ENCODE assay signal across 13 mouse cellular contexts in genomic region chr10:77976458-77977150, GRCm38 (mm10). TPM values are rescaled to one million over a fixed set of nuclear protein-coding genes. Genes with fewer than 3 reads are reported as not detected.
DNase-seq lines count a peak whose midpoint lies in the region; ATAC-seq lines count a peak whose summit lies in the region.
"Had no signal": no experiment of that assay in that cellular context is flagged by ENCODE, and none has a peak within 500 bp of the region (broad histone marks: within the 10 kb centered on the region; RNA-seq: fewer than 3 reads in every experiment).

No protein-coding gene starts in this region.

- H3K4me1 ChIP-seq in intestine, embryonic 14.5 days (replicated peaks; ENCODE audit: control insufficient read depth, insufficient read depth, low read length): peaks cover 8% of the 10 kb centered on the region; the same call in 1 of the 2 replicates
- H3K4me1 ChIP-seq in intestine, embryonic 16.5 days (ENCODE audit: control insufficient read depth, insufficient read depth, low read length): peaks cover 7% of the 10 kb centered on the region
- peaks cover 9% of the 10 kb centered on the region for H3K4me1 ChIP-seq in hindbrain, embryonic 16.5 days (ENCODE audit: control insufficient read depth, insufficient read depth, low read depth, low read length)

- no peak overlapping the region for H3K9ac ChIP-seq in intestine, embryonic 14.5 days (ENCODE audit: low read length)
- no peak overlapping the region for H3K9ac ChIP-seq in intestine, embryonic 16.5 days (ENCODE audit: low read depth, low read length)
- H3K9ac ChIP-seq in hindbrain, embryonic 16.5 days (ENCODE audit: low read depth, low read length): no peak overlapping the region

- no peak overlapping the region for H3K27ac ChIP-seq in intestine, embryonic 14.5 days (ENCODE audit: low read depth)
- no peak overlapping the region for H3K27ac ChIP-seq in intestine, embryonic 16.5 days (ENCODE audit: low read length)
- H3K27ac ChIP-seq in hindbrain, embryonic 16.5 days (ENCODE audit: low read depth, low read length): no peak overlapping the region

- H3K9me3 ChIP-seq in intestine, embryonic 14.5 days (ENCODE audit: control insufficient read depth, low read length): no peaks in the 10 kb centered on the region
- no peaks in the 10 kb centered on the region for H3K9me3 ChIP-seq in intestine, embryonic 16.5 days (ENCODE audit: control insufficient read depth, low read length)
- H3K9me3 ChIP-seq in hindbrain, embryonic 16.5 days (ENCODE audit: control insufficient read depth, low read length): no peaks in the 10 kb centered on the region

- no peak for ATAC-seq in intestine, embryonic 14.5 days (replicated peaks; ENCODE audit: low FRiP score, low TSS enrichment, low read depth)
- ATAC-seq in intestine, embryonic 16.5 days: no peak
- no peak for ATAC-seq in hindbrain, embryonic 16.5 days
- ATAC-seq: activated CD4-positive, CD25-positive, alpha-beta regulatory T cell, adult 4 months had no signal

- DNase-seq in intestine, embryonic 14.5 days (ENCODE audit: low spot score): peak; percentile 53
- peak; percentile 68 for DNase-seq in testis, postnatal 10 days (ENCODE audit: low spot score)
- DNase-seq in testis, postnatal 14 days (ENCODE audit: low spot score): no peak
- DNase-seq in adipocyte (ENCODE audit: low spot score): peak; percentile 38
- no peak for DNase-seq in thymus, postnatal 14 days
- DNase-seq: cerebellum, adult 9-10 months; heart, postnatal 14 days; kidney, adult 18-20 months; thymus, postnatal 25 days had no signal

- H3K27me3 ChIP-seq in intestine, embryonic 14.5 days (replicated peaks; ENCODE audit: control insufficient read depth, insufficient read depth, low read length): no peaks in the 10 kb centered on the region
- H3K27me3 ChIP-seq in intestine, embryonic 16.5 days (replicated peaks; ENCODE audit: control insufficient read depth, insufficient read depth, low read length): no peaks in the 10 kb centered on the region
- H3K27me3 ChIP-seq in hindbrain, embryonic 16.5 days (replicated peaks; ENCODE audit: control insufficient read depth, insufficient read depth, low read length): no peaks in the 10 kb centered on the region

- H3K36me3 ChIP-seq in intestine, embryonic 14.5 days (ENCODE audit: control insufficient read depth, insufficient read depth, low read length): peaks cover 4% of the 10 kb centered on the region
- H3K36me3 ChIP-seq in intestine, embryonic 16.5 days (ENCODE audit: control insufficient read depth, insufficient read depth, low read length): peaks cover 3% of the 10 kb centered on the region; the same call in 1 of the 2 replicates
- H3K36me3 ChIP-seq in hindbrain, embryonic 16.5 days (ENCODE audit: control insufficient read depth, insufficient read depth, low read length): no peaks in the 10 kb centered on the region

- WGBS in intestine, embryonic 14.5 days: 53% methylated on average over 8 of the region's 8 CpGs
- 50% methylated on average over 8 of the region's 8 CpGs for WGBS in intestine, embryonic 16.5 days
- 74% methylated on average over 8 of the region's 8 CpGs for WGBS in hindbrain, embryonic 16.5 days

- no peak overlapping the region for H3K4me2 ChIP-seq in intestine, embryonic 14.5 days (ENCODE audit: low read length)
- H3K4me2 ChIP-seq in intestine, embryonic 16.5 days (ENCODE audit: low read depth, low read length): no peak overlapping the region
- H3K4me2 ChIP-seq in hindbrain, embryonic 16.5 days (ENCODE audit: low read length): no peak overlapping the region

- H3K4me3 ChIP-seq in intestine, embryonic 14.5 days (ENCODE audit: low read depth, low read length): no peak overlapping the region
- no peak overlapping the region for H3K4me3 ChIP-seq in intestine, embryonic 16.5 days (ENCODE audit: low read length)
- no peak overlapping the region for H3K4me3 ChIP-seq in hindbrain, embryonic 16.5 days (ENCODE audit: low read length)

RNA-seq across cellular contexts. Expression of gene 1810043G02Rik, which starts 1.7 kb away (rescaled TPM):
- polyA plus RNA-seq in intestine, embryonic 14.5 days (2014; fragmentation: Nextera tagmentation; extraction: Ambion mirVana): 23.5 and 24.7 TPM in 2 replicates
- polyA plus RNA-seq in intestine, embryonic 16.5 days (2015; fragmentation: Nextera tagmentation; extraction: Ambion mirVana): 16.0 and 17.5 TPM in 2 replicates
- polyA plus RNA-seq in hindbrain, embryonic 16.5 days (2015; fragmentation: Nextera tagmentation; extraction: Ambion mirVana): 53.9 and 56.7 TPM in 2 replicates

RNA-seq across cellular contexts. Expression of gene Trpm2, which starts 6.2 kb away (rescaled TPM):
- polyA plus RNA-seq in intestine, embryonic 14.5 days (2014; fragmentation: Nextera tagmentation; extraction: Ambion mirVana): 0.42 and 1.2 TPM in 2 replicates
- 0.91 and 0.92 TPM in 2 replicates for polyA plus RNA-seq in intestine, embryonic 16.5 days (2015; fragmentation: Nextera tagmentation; extraction: Ambion mirVana)
- polyA plus RNA-seq in hindbrain, embryonic 16.5 days (2015; fragmentation: Nextera tagmentation; extraction: Ambion mirVana): 7.8 and 9.9 TPM in 2 replicates
- polyA plus RNA-seq: myocyte had no signal

RNA-seq across cellular contexts. Expression of gene Pfkl, which starts 33.3 kb away (rescaled TPM):
- polyA plus RNA-seq in intestine, embryonic 14.5 days (2014; fragmentation: Nextera tagmentation; extraction: Ambion mirVana): 244 and 252 TPM in 2 replicates
- 282 and 298 TPM in 2 replicates for polyA plus RNA-seq in intestine, embryonic 16.5 days (2015; fragmentation: Nextera tagmentation; extraction: Ambion mirVana)
- polyA plus RNA-seq in hindbrain, embryonic 16.5 days (2015; fragmentation: Nextera tagmentation; extraction: Ambion mirVana): 140 and 145 TPM in 2 replicates

Comparison
In these comparisons a context has a peak if more than half of its experiments do, and no peak if none do; other contexts are left out.
1. DNase-seq: peak in intestine, embryonic 14.5 days (single experiment), testis, postnatal 10 days (single experiment) and adipocyte (single experiment); none in testis, postnatal 14 days (single experiment) and thymus, postnatal 14 days (single experiment).